15 mouse cellular contexts compared by ENCODE assay signal in genomic region chr7:118751625-118752024, GRCm38 (mm10).
"Had no signal": no experiment of that assay in that cellular context is flagged by ENCODE, and none has a peak within 500 bp of the region (broad histone marks: within the 10 kb centered on the region; RNA-seq: fewer than 3 reads in every experiment).

No protein-coding gene starts in this region.

- H3K4me3 ChIP-seq: limb, embryonic 15.5 days; myocyte had no signal

- H3K9me3 ChIP-seq: limb, embryonic 15.5 days had no signal

- DNase-seq: kidney, adult 8-10 months; kidney, postnatal 25 days; layer of hippocampus, adult 9-11 months; layer of hippocampus, postnatal 36 days; lung, embryonic 14.5 days; lung, postnatal 10 days; midbrain, embryonic 14.5 days; retina, postnatal 1 day; right cerebral cortex, postnatal 25 days; thymus, postnatal 36 days had no signal

- H3K27me3 ChIP-seq: limb, embryonic 15.5 days had no signal

- ATAC-seq: inflammation-experienced regulatory T-cells, adult 6 months; intestine, postnatal 0 days had no signal

- H3K9ac ChIP-seq: limb, embryonic 15.5 days; lung, embryonic 14.5 days had no signal

- H3K4me1 ChIP-seq: limb, embryonic 15.5 days had no signal

- H3K4me2 ChIP-seq: limb, embryonic 15.5 days; lung, embryonic 14.5 days had no signal

- H3K27ac ChIP-seq: limb, embryonic 15.5 days; macrophage had no signal
